ENCODE assay signal across 27 mouse cellular contexts in genomic region chr16:93355204-93355899, GRCm38 (mm10).
"Had no signal": no experiment of that assay in that cellular context is flagged by ENCODE, and none has a peak within 500 bp of the region (broad histone marks: within the 10 kb centered on the region; RNA-seq: fewer than 3 reads in every experiment).

No protein-coding gene starts in this region.

- H3K27ac ChIP-seq: heart, embryonic 10.5 days; hindbrain, embryonic 10.5 days; hindbrain, embryonic 12.5 days; hindbrain, embryonic 14.5 days; intestine, embryonic 15.5 days; kidney, embryonic 15.5 days; kidney, postnatal 0 days; limb, embryonic 10.5 days; limb, embryonic 12.5 days; liver, embryonic 12.5 days; liver, embryonic 14.5 days had no signal

- ATAC-seq: hindbrain, embryonic 16.5 days; inflammation-experienced regulatory T-cells, adult 6 months; intestine, embryonic 15.5 days; intestine, postnatal 0 days; liver, embryonic 12.5 days had no signal

- H3K9me3 ChIP-seq: heart, embryonic 10.5 days; heart, embryonic 12.5 days; hindbrain, embryonic 10.5 days; hindbrain, embryonic 12.5 days; intestine, embryonic 15.5 days; kidney, embryonic 15.5 days; limb, embryonic 10.5 days; limb, embryonic 12.5 days; liver, embryonic 12.5 days had no signal

- H3K4me2 ChIP-seq: heart, embryonic 12.5 days; hindbrain, embryonic 12.5 days; hindbrain, embryonic 14.5 days; intestine, embryonic 15.5 days; kidney, embryonic 15.5 days; limb, embryonic 12.5 days; liver, embryonic 12.5 days had no signal

- H3K4me3 ChIP-seq: heart, embryonic 10.5 days; heart, embryonic 12.5 days; hindbrain, embryonic 10.5 days; hindbrain, embryonic 12.5 days; intestine, embryonic 15.5 days; kidney, embryonic 15.5 days; limb, embryonic 10.5 days; limb, embryonic 12.5 days; liver, embryonic 12.5 days had no signal

- H3K36me3 ChIP-seq: heart, embryonic 10.5 days; heart, embryonic 12.5 days; hindbrain, embryonic 10.5 days; hindbrain, embryonic 12.5 days; intestine, embryonic 15.5 days; kidney, embryonic 15.5 days; limb, embryonic 10.5 days; limb, embryonic 12.5 days had no signal

- H3K9ac ChIP-seq: heart, embryonic 12.5 days; hindbrain, embryonic 12.5 days; hindbrain, embryonic 14.5 days; intestine, embryonic 15.5 days; kidney, embryonic 15.5 days; limb, embryonic 12.5 days; liver, embryonic 12.5 days; liver, embryonic 14.5 days had no signal

- H3K27me3 ChIP-seq: hindbrain, embryonic 12.5 days; intestine, embryonic 15.5 days; kidney, embryonic 15.5 days; limb, embryonic 12.5 days; liver, embryonic 12.5 days had no signal

- DNase-seq: gastrocnemius, postnatal 14 days; gastrocnemius, postnatal 36 days; heart, adult 18-20 months; heart, postnatal 10 days; heart, postnatal 4 days; kidney, adult 18-20 months; kidney, adult 8-10 months; kidney, postnatal 14 days; kidney, postnatal 36 days; layer of hippocampus, adult 9-11 months; layer of hippocampus, postnatal 36 days; liver had no signal

- H3K4me1 ChIP-seq: heart, embryonic 12.5 days; hindbrain, embryonic 12.5 days; limb, embryonic 10.5 days; limb, embryonic 12.5 days had no signal
